Mouse (Mus musculus): Measurements from ENCODE around the gene Cacfd1.

Gene Cacfd1

DNA sequence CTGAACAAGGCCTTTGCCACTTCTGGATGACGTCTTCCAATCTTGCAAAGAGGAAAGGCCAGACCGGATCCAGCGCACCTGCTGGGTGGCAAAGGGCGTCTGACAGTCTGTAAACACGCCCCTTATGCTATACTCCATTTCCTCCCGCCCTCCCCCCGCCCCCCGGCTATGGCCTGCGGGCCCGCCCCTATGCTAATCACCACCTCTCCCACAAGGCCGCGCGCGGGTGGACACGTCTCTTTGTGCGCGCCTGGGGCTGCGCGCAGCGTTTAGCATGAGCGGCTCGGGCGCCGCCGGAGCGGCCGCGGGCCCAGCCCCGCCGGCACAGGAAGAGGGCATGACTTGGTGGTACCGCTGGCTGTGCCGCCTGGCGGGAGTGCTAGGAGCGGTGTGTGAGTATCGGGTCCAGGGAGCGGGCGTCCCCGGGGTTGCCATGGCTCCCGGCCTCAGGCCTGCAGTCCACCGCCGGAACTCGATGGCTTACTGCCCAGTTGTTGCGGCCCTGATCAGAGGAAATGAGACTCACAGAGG, at the start of gene Cacfd1:
Gene Cacfd1 (plus strand): TSS at position 213 of the 531 bp plus-strand sequence.
- peak; percentile 83 to 86 for DNase-seq (ENCODE audit: low spot score in 2 of 2)

DNA sequence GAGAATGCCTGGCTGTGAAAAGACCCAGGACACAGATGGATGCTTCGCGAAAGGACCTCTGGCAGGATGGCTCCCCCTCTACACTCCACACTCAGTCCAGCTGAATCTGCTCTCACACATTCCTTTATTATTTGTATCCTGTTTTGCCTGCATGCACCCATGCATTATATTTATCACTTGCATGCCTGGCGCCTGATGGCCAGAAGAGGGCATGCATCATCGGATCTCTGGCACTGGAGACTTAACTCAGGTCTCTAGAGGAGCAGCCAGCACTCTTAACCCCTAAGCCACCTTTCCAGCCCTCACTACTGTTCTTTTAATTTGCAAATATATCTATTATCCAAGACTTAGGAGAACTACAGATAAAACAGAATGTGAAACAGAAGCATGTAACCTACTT, 49.0 kb upstream of the Cacfd1 start:
- DNase-seq (ENCODE audit: low spot score in 2 of 2): no peak

DNA sequence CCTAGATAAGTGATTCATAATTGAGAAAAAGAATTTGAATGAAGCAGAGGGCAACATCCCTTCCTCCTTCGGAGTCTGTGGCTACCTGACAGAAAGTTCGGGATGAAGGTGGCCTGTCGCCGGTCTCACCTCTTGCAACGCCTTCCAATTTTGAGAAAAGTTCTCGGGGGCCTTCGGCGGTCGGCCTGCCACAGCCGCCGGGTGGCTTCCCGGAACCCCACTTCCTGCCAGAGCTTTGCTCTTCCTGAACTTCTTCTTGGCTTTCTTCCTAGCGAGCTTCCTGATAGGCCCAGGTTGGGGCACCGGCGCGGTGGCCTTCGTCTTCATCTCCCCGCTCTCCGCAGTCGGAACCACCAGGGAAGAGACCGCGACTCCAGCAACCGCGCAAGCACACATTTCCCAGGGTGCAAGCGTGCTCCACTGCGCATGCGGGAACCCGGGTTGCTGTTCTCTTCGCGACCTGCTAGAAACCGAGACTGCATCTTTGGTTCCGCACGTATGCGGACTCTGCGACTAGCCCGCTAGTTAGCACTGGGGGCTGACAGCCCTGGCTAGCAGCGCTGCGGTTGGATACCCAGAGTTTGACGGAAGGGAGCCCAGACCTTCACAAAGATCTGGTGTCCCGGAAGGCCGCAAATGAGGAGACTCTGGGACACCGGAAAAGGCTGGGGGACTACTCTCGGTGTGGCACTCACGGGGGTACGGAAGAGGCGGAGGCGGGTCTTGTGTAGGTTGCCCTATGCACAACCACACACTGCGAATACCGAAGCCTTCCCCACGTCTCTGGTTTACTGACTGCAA, 45.6 kb upstream of the Cacfd1 start, which contains the start of gene Rexo4:
Gene Rexo4 (minus strand): TSS at position 464 of the 801 bp plus-strand sequence.
- DNase-seq (ENCODE audit: low spot score in 2 of 2): peak; percentile 93 to 97

DNA sequence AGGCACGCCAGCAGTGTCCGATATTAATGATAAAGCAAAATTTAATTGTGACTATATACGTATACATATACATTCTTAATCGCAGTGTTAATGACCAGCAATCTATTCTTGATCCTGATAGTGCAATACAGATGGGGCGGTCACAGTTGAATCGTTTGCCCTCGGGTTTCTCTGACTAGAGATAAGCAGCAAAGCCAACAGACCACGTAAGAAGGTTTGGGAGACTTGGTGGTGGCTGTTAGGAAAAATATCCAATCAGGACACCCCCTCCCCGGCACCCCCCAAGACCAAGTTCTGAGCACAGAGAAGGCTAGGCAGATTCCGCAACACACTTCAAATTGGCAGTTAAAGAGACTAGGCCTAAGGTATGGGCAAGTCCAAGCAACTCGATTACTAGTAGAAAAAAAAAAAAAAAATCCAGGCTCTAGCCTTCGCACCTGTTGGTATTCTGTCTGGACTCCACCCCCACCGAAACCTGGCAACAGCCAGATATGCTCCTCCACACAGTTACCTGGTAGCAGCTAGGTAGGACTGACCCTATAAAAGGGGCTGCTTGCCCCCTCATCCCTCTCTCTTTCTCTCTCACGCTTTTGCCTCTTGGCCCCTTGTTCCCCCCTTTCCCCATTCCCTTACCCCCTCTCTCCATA, 44.9 kb upstream of the Cacfd1 start:
- DNase-seq (ENCODE audit: low spot score in 2 of 2): no peak

DNA sequence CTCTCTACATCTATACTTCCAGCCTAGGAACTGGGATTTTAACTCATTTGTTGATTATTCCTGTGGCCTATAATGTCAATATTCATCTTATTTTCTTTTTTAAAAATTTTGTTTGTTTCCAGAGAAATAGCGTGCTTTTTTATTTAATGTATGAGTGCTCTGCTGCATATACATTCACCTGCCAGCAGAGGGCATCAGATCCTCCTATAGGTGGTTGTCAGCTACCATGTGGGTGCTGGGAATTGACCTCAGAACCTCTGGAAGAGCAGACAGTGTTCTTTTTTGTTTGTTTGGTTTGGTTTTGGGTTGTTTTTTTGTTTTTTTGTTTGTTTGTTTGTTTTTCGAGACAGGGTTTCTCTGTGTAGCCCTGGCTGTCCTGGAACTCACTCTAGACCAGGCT, 42.5 kb upstream of the Cacfd1 start:
- DNase-seq (ENCODE audit: low spot score in 2 of 2): no peak

DNA sequence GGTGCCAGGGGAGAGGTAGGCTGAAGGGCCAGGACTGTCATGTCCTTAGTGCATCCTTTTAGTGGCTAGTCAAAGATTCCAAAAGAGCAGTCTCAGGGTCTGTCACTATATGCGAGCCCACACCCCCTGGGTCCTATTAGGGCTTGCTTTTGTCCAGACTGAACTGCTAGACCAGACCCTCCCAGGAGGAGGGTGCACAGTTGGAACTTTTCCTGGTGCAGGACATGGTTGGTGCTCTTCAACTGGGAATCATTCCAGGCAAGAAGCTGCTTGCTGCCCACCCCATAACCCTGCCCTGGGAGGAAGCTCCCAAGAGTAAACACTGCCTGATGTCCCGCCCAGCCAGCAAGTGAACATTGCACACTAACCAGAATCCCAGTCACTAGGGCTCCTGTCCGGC, 36.6 kb upstream of the Cacfd1 start, which contains the start of gene Adamts13:
Gene Adamts13 (plus strand): TSS at position 301 of the 400 bp plus-strand sequence.
- DNase-seq (ENCODE audit: low spot score in 2 of 2): no peak

DNA sequence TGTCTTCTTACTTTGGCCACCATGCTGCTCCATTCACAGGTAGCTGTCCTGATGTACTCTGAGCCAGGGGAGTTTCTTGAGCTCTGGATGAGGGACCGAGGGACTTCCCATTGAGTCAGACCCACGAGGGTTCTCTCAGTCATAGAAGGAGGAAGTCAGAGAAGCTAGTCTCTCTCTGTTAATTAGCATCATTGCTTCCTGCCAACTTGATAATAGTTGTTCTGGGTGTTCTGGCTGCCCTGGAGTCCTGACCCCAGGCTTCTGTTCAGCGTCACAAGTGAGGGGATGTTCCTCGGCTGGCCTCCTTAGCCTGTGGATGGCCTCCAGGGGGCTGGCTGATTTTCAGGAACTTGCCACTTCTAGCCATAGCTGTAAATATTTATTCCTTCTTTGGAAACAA, 35.8 kb upstream of the Cacfd1 start:
- DNase-seq (ENCODE audit: low spot score in 2 of 2): no peak

DNA sequence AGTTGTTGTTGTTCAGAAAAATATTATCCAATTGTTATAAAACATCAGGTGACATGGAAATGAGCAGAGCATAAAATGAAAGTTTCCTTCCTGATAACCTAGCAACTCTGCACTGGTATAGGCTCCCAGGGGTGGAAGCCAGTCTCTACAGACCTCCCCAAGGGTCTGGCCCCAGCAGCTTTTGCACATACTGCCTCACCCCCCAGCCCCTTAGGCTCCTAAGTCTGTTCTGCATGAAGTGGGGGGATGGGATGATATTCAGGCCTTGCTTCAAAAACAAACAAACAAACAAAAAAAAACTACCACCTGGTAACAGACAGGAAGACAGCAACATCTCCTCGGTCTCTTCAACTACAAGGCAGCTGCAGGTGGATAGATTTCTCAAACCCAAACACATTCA, 29.4 kb upstream of the Cacfd1 start:
- no peak for DNase-seq (ENCODE audit: low spot score in 2 of 2)

DNA sequence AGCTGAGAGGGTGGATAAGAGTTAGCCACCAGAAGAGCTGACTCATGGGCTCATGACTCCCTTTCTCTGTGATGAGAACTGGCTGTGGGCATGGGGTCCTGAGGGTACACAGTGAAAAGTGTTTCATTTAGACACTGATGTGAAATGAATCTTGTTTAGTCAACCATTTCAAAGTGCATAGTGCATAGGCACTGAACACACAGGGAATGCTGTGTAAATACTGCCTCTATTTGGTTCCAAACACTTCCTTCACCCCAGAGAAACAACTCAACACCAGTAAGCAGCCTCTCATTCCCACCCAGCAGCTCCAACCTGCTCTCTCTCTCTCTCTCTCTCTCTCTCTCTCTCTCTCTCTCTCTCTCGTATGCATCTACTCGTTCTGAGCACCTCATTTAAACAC, 25.5 kb upstream of the Cacfd1 start:
- no peak for DNase-seq (ENCODE audit: low spot score in 2 of 2)

DNA sequence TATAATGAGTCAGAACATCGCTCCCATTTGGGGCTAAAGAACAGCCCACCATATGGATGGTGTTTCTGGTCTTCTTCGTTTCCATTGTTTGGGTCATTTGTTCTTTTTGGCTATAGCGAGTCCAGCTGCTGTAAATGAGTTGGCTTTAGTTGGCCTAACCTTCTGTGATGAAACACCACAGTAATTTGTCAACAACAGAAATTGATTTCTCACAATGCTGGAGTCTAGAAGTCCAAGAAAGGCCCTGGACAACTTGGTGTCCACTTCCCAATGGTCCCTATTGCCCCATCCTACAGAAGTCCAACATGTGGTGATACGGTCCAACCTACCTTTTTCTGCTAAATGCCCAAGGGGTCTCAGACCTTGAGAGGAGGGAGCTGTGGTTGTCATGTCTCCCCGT, 25.1 kb upstream of the Cacfd1 start:
- DNase-seq (ENCODE audit: low spot score in 2 of 2): no peak

DNA sequence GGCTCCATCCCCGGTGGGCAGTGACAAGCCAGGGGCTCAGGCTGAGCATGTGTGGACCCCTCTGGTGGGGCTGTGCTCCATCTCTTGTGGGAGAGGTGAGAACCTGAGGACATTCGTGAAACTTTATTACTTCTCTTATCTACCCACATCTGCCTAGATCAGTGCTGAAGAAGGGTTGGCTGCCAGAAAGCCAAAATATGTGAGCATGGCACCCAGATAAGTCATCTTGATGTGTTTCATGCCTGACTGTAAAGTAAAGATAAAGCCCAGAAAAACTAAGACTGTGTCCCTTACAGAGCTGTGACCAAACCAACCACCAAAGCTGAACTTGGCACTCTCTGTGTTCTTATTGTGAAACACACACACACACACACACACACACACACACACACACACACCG, 15.8 kb upstream of the Cacfd1 start:
- DNase-seq (ENCODE audit: low spot score in 2 of 2): no peak

DNA sequence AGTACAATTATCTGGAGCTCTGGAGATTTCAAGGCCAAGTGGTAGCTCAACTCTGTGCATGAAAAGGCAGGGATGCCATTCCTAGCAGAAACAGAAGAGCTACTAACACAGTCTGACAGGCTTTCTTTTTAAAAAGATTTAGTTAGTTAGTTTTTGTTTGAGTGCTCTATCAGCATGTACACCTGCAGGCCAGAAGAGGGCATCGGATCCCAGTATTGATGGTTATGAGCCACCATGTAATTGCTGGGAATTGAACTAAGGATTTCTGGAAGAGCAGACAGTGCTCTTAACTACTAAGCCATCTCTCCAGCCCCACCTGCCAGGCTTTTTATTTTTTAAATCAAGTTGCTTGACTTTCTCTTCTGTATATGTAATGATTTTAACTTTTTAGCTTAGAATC, 12.2 kb upstream of the Cacfd1 start:
- DNase-seq (ENCODE audit: low spot score in 2 of 2): no peak

DNA sequence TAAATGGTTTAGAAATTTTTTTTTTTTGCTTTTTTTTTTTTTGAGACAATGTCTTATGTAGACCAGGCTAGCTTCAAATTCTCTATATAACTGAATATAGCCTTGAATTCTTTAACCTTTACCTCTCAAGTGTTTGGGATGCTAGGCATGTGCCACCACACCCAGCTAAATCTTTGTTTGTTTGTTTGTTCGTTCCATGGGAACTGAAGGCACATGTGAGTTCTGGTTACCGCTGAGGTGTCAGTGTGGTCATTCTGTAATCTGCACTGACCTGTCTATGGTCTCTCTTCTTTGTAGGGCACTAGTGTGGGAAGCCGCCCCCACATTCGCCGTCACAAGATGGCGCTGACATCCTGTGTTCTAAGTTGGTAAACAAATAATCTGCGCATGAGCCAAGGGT, 11.7 kb upstream of the Cacfd1 start:
- no peak for DNase-seq (ENCODE audit: low spot score in 2 of 2)

DNA sequence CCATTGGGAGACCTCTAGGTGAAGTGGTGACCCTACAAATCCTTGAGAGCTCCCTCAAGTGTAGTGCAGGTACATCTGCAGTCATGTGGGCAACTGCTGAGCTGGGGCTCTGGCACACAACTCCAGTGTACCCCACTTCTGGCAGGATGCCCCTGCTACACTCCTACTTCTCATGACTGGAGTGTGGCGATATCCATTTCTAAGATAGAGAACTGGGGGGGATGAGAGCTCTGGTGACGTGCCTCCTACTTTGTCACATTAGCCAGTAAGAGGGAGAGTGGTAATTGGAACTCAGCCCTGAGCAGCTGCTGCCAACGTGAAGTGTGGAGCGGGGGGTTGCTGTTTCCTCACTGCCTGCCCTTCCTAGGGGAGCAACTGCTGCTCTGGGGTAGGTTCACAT, 3.5 kb upstream of the Cacfd1 start:
- peak in 1 of 2 experiments; percentile 44 for DNase-seq (ENCODE audit: low spot score in 2 of 2)

DNA sequence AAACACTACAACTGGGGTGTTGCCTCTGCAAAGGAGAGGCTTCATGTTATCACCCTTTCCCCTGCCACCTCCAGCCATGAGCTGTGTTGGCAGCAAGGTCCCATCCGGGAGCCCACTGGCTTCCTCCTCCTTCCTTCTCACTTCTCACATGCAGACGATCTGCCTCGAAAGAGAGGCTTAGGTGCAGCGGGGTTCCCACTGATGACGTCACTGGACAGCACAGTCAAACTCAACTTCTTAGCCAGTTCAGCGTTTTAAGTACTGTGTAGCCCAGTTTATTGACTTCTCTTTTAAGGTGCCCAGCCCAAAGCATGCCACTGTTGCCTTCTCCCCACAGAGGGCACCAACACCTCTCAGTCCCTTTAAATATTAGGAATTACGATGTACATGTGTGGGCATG, 2.0 kb upstream of the Cacfd1 start:
- no peak for DNase-seq (ENCODE audit: low spot score in 2 of 2)

DNA sequence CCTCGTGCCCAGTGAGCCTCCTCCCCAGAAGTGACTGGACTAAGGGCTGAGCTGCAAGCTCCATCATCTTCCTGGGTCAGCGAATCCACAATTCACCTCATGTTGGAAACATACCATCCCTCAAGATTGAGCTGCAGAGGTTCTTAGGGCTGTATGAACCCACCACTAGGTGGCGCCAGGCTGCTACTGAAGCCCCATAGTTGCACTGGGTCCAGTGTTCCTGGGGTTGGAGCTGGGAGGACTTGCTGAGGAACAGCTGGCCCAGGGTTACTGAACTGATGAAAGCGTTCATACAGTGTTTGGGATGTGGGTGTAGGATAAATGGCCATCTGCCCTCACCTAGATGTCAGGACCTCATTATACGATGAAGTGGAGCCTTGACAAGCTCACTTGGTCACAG, 8.1 kb downstream of the Cacfd1 start:
- peak; percentile 74 to 78 for DNase-seq (ENCODE audit: low spot score in 2 of 2)

DNA sequence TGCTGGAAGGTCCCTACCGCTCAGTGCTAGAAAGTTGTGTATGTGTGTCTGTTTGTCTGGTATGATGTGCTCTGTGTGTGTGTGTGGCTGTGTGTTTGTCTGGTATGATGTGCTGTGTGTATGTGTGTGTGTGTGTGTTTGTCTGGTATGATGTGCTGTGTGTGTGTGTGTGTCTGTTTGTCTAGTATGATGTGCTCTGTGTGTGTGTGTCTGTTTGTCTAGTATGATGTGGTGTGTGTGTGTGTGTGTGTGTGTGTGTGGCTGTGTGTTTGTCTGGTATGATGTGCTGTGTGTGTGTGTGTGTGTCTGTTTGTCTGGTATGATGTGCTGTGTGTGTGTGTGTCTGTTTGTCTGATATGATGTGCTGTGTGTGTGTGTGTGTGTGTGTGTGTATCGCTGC, 9.8 kb downstream of the Cacfd1 start:
- DNase-seq (ENCODE audit: low spot score in 2 of 2): no peak

DNA sequence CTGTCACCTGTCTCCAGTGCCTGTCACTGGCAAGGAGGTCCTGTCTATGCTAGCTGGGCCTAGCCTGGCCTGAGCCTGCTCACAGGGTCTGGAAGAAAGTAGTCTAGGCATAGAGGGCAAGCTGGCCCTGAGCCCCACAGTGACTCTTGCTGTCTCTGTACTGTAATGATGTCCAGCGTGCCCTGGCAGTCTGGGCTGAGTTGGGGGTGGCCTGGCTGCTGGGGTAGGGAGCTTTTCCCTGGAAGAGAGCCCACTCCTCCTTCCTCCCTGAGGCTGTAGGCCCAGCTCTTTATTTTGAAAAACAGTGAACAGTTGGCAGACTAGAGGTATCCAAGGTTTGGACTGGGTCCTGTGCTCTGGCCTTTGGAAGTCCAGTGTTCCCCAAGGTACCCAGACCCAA, 11.4 kb downstream of the Cacfd1 start:
- no peak for DNase-seq (ENCODE audit: low spot score in 2 of 2)

DNA sequence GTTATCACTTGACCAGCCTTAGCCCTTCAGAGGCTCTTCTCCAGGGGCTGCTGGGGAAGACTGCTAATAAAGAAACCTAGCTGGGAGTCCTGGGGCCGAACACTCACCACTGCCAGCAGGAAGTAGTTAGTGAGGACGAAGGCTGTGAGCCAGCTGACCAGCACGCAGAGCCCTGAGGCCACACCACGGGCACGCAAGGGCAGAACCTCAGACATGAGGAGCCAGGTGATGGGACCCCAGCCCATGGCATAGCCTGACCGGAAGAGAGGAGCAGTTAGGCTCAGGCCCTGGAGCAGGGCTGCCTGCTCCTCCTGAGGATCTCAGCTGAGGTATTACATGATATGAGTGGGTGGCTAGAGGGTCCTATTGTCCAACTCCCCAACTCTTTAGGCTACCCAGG, 12.9 kb downstream of the Cacfd1 start:
- no peak for DNase-seq (ENCODE audit: low spot score in 2 of 2)

DNA sequence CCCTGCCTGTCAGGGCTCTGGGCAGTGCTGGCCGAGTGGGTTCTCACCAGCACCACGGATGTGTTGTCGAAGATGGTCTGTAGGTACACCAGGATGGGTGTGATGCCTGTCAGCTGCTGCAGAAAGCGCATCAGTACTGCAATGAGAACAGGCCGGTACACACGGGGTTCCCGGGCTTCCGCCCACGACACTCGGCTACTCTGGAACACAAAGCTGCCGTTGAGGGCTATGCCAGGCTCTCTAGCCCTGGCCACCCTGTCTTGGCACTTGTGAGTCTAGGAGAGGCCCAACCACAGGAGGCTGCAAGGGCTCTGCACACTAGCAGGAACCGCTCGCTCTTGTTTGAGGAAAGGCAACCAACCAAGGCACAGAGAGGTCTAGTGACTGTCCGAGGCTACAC, 14.4 kb downstream of the Cacfd1 start:
- DNase-seq (ENCODE audit: low spot score in 2 of 2): peak in 1 of 2 experiments; percentile 41

DNA sequence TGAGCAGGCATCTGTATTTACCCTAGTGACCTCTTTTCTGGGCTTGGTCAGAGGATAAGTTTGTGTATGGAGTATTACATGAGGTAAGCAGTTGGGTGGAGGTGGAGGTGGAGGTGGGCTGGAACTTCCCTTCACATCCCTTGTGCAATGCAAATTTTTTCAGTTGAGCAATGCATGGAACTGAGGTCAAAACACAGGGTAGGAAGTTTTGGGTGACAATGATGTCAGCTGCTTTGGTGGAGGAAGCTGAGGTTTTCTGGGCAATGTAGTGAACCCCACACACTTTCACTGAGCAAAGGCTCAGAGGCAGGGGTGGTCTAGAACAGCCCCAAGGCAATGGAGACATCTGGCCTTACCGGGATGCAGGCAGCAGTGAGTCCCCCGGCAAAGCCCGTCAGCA, 15.8 kb downstream of the Cacfd1 start:
- no peak for DNase-seq (ENCODE audit: low spot score in 2 of 2)

DNA sequence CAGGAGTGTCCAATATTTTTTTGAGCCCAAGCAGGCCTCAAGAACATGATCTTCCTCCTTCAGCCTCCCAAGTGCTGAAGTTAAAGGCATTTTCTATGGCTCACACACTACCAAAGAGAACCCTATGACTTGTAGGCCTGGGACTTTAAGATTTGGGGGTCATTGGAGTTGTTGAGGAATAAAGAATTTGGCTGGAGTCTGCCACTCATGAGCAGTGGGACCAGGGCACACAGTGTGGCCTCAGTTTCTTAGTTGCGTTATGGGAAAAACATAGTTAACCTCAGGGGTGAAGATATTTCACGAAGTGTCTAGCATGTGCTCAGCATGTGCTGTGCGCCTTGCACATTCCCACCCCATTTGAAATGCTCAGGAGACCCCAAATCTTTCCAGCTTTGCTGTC, 16.6 kb downstream of the Cacfd1 start:
- no peak for DNase-seq (ENCODE audit: low spot score in 2 of 2)
